Mouse (Mus musculus): ENCODE results near the gene Ring1. TPM values are rescaled to one million over a fixed set of nuclear protein-coding genes. Genes with fewer than 3 reads are reported as not detected.

Ring1 gene
- polyA plus RNA-seq (2012; rRNA removed) (7.6 and 9.7 TPM in 2 replicates), polyA plus RNA-seq (2014; fragmentation: Nextera tagmentation; extraction: Ambion mirVana) (1.2 and 1.7 TPM in 2 replicates)

GRCm38 (mm10) chr17:34024317-34024821, at the start of gene Ring1:
Ring1 (minus strand) TSS chr17:34024680.
- Histone ChIP-seq H3K36me3 (replicated peaks; ENCODE audit: control insufficient read depth, insufficient read depth, low read depth) (peaks cover 6% of the 10 kb centered on the region), H3K4me1 (replicated peaks; ENCODE audit: control insufficient read depth in 2 of 2, insufficient read depth in 2 of 2, low read length in 1 of 2) (peaks cover 4 to 14% of the 10 kb centered on the region in 2 experiments), H3K4me2 (ENCODE audit: low read depth) (peak within 1 kb of the TSS; percentile 74), H3K4me3 (ENCODE audit: insufficient read depth in 1 of 2, low read depth in 2 of 2, low read length in 2 of 2) (peak within 1 kb of the TSS; percentile 69 to 81), H3K9me3 (ENCODE audit: control insufficient read depth, low read length) (no peaks in the 10 kb centered on the region), H3K27ac (peak within 1 kb of the TSS; percentile 26), H3K27me3 (ENCODE audit: control insufficient read depth, insufficient read depth, low read length) (no peaks in the 10 kb centered on the region), H3K9ac (replicated peaks) (peak within 1 kb of the TSS; percentile 88)
- ATAC-seq (ENCODE audit: insufficient read depth) (peak; percentile 48), DNase-seq (ENCODE audit: low read depth in 3 of 3, low spot score in 3 of 3) (no peak)
- no peak for TF ChIP-seq EP300 (IDR thresholded peaks at IDR 0.05; ENCODE audit: low read depth)
- TF ChIP-seq CTCF (IDR thresholded peaks at IDR 0.05; ENCODE audit: low read depth) = no peak
- WGBS (ENCODE audit: insufficient replicate concordance) = 0% methylated on average over 28 of the region's 58 CpGs

- no peaks in the 10 kb centered on the region for H3K36me3 ChIP-seq (replicated peaks; ENCODE audit: control insufficient read depth, insufficient read depth, low read depth)
- ATAC-seq (ENCODE audit: insufficient read depth) (no peak), DNase-seq (ENCODE audit: low read depth in 3 of 3, low spot score in 3 of 3) (no peak)
- TF ChIP-seq EP300 (IDR thresholded peaks at IDR 0.05; ENCODE audit: low read depth) = no peak
- no peak for TF ChIP-seq CTCF (IDR thresholded peaks at IDR 0.05; ENCODE audit: low read depth)
- WGBS (ENCODE audit: insufficient replicate concordance) = 41% methylated on average over 5 of the region's 5 CpGs
- no peaks in the 10 kb centered on the region for H3K4me1 ChIP-seq (replicated peaks; ENCODE audit: control insufficient read depth in 2 of 2, insufficient read depth in 2 of 2, low read length in 1 of 2)
- no peak overlapping the region for H3K9ac ChIP-seq (replicated peaks)
- H3K4me3 ChIP-seq (ENCODE audit: insufficient read depth in 1 of 2, low read depth in 2 of 2, low read length in 2 of 2) = no peak overlapping the region
- no peak overlapping the region for H3K27ac ChIP-seq
- H3K27me3 ChIP-seq (ENCODE audit: control insufficient read depth, insufficient read depth, low read length) = peaks cover 13% of the 10 kb centered on the region
- no peak overlapping the region for H3K4me2 ChIP-seq (ENCODE audit: low read depth)
- H3K9me3 ChIP-seq (ENCODE audit: control insufficient read depth, low read length) = no peaks in the 10 kb centered on the region
These were observed 47.6 kb upstream of the Ring1 start for GRCm38 (mm10) chr17:34072091-34072490.

GRCm38 (mm10) chr17:34068864-34069263, 44.4 kb upstream of the Ring1 start:
- 48% methylated on average over 3 of the region's 3 CpGs for WGBS (ENCODE audit: insufficient replicate concordance)
- Histone ChIP-seq H3K27ac (no peak overlapping the region), H3K36me3 (replicated peaks; ENCODE audit: control insufficient read depth, insufficient read depth, low read depth) (no peaks in the 10 kb centered on the region), H3K4me3 (ENCODE audit: insufficient read depth in 1 of 2, low read depth in 2 of 2, low read length in 2 of 2) (no peak overlapping the region), H3K9me3 (ENCODE audit: control insufficient read depth, low read length) (no peaks in the 10 kb centered on the region), H3K9ac (replicated peaks) (no peak overlapping the region), H3K4me2 (ENCODE audit: low read depth) (no peak overlapping the region), H3K27me3 (ENCODE audit: control insufficient read depth, insufficient read depth, low read length) (no peaks in the 10 kb centered on the region), H3K4me1 (replicated peaks; ENCODE audit: control insufficient read depth in 2 of 2, insufficient read depth in 2 of 2, low read length in 1 of 2) (no peaks in the 10 kb centered on the region)
- ATAC-seq (ENCODE audit: insufficient read depth) (no peak), DNase-seq (ENCODE audit: low read depth in 3 of 3, low spot score in 3 of 3) (no peak)
- TF ChIP-seq CTCF (IDR thresholded peaks at IDR 0.05; ENCODE audit: low read depth) (no peak), EP300 (IDR thresholded peaks at IDR 0.05; ENCODE audit: low read depth) (no peak)

GRCm38 (mm10) chr17:34057224-34057623, 32.7 kb upstream of the Ring1 start:
- ATAC-seq (ENCODE audit: insufficient read depth) (no peak), DNase-seq (ENCODE audit: low read depth in 3 of 3, low spot score in 3 of 3) (no peak)
- WGBS (ENCODE audit: insufficient replicate concordance) = 19% methylated on average over 6 of the region's 7 CpGs

GRCm38 (mm10) chr17:34047404-34048050, 23.0 kb upstream of the Ring1 start:
- 44% methylated on average over 5 of the region's 5 CpGs for WGBS (ENCODE audit: insufficient replicate concordance)
- Histone ChIP-seq H3K27me3 (ENCODE audit: control insufficient read depth, insufficient read depth, low read length) (no peaks in the 10 kb centered on the region), H3K36me3 (replicated peaks; ENCODE audit: control insufficient read depth, insufficient read depth, low read depth) (no peaks in the 10 kb centered on the region), H3K27ac (no peak overlapping the region), H3K4me1 (replicated peaks; ENCODE audit: control insufficient read depth in 2 of 2, insufficient read depth in 2 of 2, low read length in 1 of 2) (no peaks in the 10 kb centered on the region), H3K4me2 (ENCODE audit: low read depth) (no peak overlapping the region), H3K4me3 (ENCODE audit: insufficient read depth in 1 of 2, low read depth in 2 of 2, low read length in 2 of 2) (no peak overlapping the region), H3K9me3 (ENCODE audit: control insufficient read depth, low read length) (no peaks in the 10 kb centered on the region), H3K9ac (replicated peaks) (no peak overlapping the region)
- TF ChIP-seq CTCF (IDR thresholded peaks at IDR 0.05; ENCODE audit: low read depth) = no peak
- TF ChIP-seq EP300 (IDR thresholded peaks at IDR 0.05; ENCODE audit: low read depth) = no peak
- DNase-seq (ENCODE audit: low read depth in 3 of 3, low spot score in 3 of 3) (no peak), ATAC-seq (ENCODE audit: insufficient read depth) (no peak)

More at GRCm38 (mm10) chr17:34057224-34057623, 32.7 kb upstream of the Ring1 start:
- H3K27ac ChIP-seq = no peak overlapping the region
- no peaks in the 10 kb centered on the region for H3K36me3 ChIP-seq (replicated peaks; ENCODE audit: control insufficient read depth, insufficient read depth, low read depth)
- TF ChIP-seq EP300 (IDR thresholded peaks at IDR 0.05; ENCODE audit: low read depth) = no peak
- no peak for TF ChIP-seq CTCF (IDR thresholded peaks at IDR 0.05; ENCODE audit: low read depth)
- H3K27me3 ChIP-seq (ENCODE audit: control insufficient read depth, insufficient read depth, low read length) = no peaks in the 10 kb centered on the region
- no peak overlapping the region for H3K9ac ChIP-seq (replicated peaks)
- no peaks in the 10 kb centered on the region for H3K9me3 ChIP-seq (ENCODE audit: control insufficient read depth, low read length)
- no peak overlapping the region for H3K4me3 ChIP-seq (ENCODE audit: insufficient read depth in 1 of 2, low read depth in 2 of 2, low read length in 2 of 2)
- no peaks in the 10 kb centered on the region for H3K4me1 ChIP-seq (replicated peaks; ENCODE audit: control insufficient read depth in 2 of 2, insufficient read depth in 2 of 2, low read length in 1 of 2)
- no peak overlapping the region for H3K4me2 ChIP-seq (ENCODE audit: low read depth)

Measured in liver, embryonic 14.5 days (tissue).